Mouse (Mus musculus) thymus, postnatal 4 days (tissue): Measurements from ENCODE around the gene Tanc1.

Experiments
- DNase-seq: peaks from one replicate; pipeline ENCODE4 v3.0.0; 2021

Tanc1 gene

DNA sequence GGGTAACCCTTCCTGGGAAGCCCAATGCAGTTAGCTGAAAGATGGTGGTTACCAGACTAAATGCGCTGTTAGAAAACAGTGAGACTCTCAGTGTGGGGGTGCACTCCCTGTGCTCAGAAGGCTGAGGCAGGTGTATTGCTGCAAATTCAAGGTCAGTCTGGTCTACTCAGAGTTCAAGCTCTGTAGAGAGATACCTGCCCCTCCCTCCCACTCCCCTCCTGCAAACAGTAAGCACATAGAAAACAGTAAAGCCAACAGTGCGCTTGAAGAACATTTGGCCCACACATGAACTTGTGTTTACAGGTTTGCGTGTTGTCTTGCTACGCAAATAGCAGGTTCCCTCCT is 73.7 kb downstream of the Tanc1 start:
- DNase-seq: no peak

DNA sequence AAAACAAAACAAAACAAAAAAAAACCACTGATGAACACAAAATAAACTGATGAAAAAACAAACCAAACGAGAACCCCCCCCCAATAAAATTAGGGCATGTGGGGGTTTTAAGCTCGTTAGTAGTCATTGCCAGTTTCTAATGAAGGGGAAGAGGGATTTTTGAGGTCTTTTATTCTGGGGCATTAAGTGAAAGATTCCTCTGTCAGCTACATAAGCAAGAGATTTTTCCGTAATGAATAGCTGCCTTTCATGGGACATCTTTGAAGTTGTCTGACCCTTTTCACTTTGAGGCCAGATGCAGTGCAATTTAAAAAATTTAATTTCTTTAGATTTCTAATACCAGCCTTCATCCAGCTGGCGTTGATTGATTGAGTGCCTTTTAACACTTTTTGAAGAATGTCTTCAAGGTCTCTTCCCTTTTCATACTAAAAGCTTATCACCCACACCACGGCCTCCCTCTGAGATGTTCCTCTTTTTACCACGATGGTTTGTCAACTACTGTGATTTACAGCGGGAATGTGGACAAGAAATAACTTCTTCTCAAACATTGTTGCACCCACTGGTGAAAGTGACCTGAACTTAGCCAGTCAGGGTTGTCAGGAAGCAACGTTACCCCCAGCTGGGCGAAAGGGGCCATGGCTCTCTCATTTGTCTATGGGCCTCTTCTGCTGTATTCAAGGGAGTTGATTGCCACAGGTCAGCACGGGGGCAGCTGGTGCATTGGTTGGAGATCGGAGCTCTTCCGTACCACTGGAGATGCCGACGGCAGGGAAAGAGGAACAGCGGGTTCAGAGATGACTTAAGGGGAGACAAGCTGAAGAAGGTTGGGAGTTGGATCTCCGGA is 76.6 kb downstream of the Tanc1 start:
- DNase-seq: no peak

DNA sequence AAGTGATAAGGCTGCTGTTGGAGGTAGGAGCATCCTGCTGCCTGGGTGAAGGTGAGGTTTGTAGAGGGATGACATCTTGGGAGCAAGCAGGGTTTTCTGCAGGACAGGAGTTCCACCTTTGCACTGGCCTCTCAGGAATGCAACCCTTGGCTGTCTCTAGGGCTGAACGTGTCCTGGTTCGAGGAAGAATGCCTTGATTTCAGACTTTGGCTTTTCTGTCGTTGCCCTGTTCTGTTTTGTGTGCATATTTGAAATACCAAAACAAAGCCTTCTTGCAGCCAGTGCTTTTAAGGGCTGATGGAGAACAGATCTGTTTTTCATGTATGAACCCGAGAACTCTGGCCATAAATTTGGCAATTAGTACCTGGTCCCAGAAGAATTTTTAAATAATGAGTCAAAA is 79.3 kb downstream of the Tanc1 start:
- no peak for DNase-seq

GRCm38 (mm10) chr2:59693473-59693872 is 81.6 kb downstream of the Tanc1 start:
- DNase-seq: no peak

DNA sequence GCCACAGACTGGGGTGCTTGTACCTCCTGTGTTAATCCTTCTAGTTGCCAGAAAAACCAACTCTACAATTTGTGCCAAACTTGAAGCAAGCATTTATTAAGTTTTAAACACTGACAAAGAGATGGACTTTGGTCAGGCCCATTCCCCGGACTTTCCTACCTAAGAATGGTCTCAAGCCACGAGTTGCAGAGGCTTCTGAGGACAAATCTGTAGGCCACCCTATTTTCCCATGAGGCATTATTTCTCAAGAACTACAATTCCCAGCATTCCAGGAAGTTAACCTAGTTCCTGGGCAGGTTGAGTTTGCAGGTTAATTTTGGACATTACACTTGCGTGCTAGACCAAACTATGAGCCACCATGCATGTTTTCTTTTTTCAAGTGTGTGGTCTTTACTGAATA is 85.3 kb downstream of the Tanc1 start:
- DNase-seq: no peak

DNA sequence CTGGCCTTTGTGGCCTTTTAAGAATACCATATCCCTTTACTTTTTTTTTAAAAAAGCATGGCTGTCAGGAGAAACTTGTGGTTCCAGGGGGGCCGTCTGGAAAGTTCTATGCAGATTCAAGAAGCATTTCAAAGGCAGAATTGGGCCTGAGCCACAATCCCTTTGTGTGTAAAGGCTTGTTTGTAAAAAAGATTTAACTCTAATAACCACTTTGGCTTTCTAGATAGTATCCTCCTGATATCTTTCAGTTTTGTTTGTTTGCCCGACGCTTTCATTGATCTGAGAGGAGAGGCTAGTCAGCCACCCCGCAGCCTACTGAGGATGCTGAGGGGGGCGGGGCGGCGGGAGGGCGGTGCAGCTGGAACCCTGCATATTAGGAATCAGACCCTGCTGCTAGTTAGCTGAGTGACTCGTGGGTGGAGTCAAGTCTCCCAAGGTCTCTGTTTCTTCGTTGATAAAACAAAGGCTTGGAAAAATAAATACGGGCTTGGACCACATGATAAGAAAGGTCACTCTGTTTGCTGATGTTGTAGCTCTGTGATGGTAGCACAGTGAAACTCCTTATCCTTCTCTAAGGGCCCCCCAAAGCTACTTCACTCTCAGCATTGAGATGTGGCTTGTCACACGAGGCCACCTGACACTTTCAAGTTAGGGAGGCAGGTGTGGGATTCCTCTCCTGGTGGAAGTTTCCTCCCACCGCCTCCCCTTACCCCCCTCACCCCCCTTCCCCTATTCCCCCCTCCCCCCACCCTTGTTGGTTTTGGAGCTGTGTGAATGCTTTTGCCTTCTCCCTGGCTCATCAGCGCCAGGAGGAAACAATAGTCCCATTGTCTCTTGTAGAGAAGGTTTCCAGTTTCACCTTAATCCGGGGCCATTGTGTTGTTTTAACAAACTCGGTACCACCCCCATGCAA is 86.1 kb downstream of the Tanc1 start:
- no peak for DNase-seq

- no peak for DNase-seq
Measured at GRCm38 (mm10) chr2:59698635-59699300, 86.9 kb downstream of the Tanc1 start.

DNA sequence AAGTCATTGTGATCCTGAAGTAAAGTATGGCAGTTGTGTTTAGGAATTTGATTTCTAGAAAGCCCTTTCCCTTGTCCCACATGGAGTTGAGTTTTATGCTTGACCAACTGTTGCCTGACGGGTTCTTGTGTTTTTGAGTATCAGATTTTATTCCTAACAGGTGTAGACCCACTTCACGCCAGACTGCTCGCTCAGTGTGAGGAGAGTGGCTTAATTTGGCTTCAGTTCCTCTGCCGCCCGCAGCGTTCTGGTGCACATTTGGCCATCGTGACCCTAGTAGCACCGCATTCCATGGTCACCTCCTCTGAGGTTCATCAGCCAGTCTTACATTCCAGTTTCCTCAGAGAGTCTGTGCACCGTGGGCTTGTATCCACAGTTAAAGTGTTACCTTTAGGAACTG is 88.1 kb downstream of the Tanc1 start:
- no peak for DNase-seq

GRCm38 (mm10) chr2:59705221-59705620 is 93.4 kb downstream of the Tanc1 start:
- DNase-seq: no peak

- DNase-seq: no peak
Measured at GRCm38 (mm10) chr2:59706806-59707205, 95.0 kb downstream of the Tanc1 start.

DNA sequence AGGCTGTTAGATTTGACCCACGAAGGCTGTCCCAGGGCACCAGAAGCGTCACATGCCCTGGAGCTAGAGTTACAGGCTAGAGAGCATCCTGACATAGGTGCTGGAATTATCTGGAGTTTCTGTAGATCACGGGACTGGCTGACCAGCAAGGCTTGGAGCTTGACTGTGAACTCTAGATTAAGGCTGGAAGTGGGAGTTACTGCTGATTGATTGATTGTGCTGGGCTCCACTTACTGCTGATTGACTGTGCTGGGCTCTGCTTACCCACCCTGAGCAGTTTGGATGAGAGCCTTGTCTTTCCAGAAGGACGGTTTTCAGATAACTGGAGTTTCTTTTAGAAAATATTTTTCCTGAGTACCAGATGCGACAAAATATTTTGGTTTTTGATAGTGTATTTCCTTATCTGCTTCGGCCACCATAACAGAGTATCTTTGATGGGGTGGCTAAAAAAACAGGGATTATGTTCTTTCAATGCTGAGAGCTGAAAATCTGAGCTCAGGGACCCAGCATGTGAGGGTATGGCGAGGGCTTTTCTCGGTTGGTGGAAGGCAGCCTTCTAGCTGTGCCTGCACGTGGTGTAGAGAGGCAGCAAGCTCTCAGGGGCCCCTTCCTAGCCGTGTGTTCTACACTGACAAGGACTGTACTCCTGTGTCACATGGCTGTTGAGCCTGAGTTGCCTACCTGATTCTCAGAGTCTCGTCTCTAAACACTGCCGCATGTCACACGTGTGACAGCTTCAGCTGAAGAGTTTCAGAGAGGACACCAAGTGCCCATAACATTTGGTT is 96.3 kb downstream of the Tanc1 start:
- DNase-seq: no peak

- no peak for DNase-seq
Measured at GRCm38 (mm10) chr2:59710771-59711170, 98.9 kb downstream of the Tanc1 start.

- DNase-seq: no peak
Measured at GRCm38 (mm10) chr2:59711992-59712391, 100.2 kb downstream of the Tanc1 start.

- DNase-seq: no peak
Measured at GRCm38 (mm10) chr2:59712484-59712883, 100.6 kb downstream of the Tanc1 start.

DNA sequence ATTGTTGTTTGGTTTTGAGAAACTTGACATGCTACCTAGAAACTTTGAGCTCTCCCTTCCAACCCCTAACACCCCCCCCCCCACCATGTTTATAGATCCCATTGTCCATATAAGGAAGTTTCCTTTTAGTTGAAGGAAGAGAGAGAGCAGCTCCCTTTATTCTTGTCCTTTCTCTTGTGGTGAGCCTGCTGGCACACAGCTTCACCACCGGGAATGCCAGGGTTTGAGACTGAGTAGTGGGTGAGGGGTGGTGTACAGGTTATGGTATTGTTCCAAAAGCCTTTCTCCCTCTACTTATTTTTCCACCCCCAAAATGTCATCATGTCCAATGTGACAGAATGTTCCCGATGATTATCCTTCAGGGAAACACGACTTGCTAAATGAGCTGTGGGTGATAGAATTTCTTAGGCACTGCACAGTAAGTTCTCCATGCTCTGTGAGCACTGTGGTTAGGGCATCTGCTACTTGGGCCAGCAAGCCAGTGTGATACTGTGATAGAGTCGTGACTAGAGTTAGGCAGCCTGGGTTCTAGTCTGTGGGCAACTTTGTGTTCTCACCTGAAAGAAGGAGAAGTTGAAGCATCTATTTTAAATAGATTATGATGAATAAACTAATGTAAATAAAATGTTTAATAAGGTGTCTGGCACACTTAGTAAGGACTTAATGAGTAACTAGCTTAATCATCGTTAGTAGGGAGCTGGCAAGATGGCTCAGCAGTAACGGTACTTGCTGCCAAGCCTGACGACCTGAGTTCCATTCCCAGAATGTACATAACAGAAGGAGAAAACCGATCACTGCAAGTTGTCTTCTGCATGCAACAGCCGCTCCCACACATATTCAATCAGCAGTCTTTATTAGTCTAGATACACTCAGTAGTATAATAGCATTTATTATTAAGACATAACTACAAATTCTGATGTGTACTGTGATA is 102.0 kb downstream of the Tanc1 start:
- no peak for DNase-seq

- no peak for DNase-seq
Measured at GRCm38 (mm10) chr2:59714992-59715391, 103.2 kb downstream of the Tanc1 start.

DNA sequence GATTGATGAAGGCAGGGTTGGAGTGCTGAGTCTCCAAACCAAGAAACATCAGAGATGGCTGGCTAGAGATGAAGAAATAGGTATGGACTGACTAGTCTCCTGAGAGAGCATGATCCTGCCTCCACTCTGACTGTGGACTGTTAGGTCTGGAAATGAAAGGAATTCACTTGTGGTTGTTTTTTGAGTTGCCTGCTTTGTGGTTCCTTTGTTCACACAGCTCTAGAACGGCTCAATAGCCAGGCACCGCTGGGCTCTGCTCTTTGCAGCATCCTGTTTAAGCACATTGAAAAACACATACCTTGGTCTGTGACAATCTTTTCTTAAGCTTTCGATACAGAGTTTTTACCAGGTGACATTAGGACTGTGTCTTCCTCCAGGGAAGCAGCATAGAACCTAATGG is 104.6 kb downstream of the Tanc1 start:
- no peak for DNase-seq

GRCm38 (mm10) chr2:59717746-59718294 is 106.0 kb downstream of the Tanc1 start:
- DNase-seq: no peak

GRCm38 (mm10) chr2:59718601-59719416 is 107.0 kb downstream of the Tanc1 start:
- no peak for DNase-seq

- DNase-seq: no peak
Measured at GRCm38 (mm10) chr2:59719831-59720230, 108.0 kb downstream of the Tanc1 start.
